Mouse (Mus musculus): ENCODE results near the gene Kcna10.

DNA sequence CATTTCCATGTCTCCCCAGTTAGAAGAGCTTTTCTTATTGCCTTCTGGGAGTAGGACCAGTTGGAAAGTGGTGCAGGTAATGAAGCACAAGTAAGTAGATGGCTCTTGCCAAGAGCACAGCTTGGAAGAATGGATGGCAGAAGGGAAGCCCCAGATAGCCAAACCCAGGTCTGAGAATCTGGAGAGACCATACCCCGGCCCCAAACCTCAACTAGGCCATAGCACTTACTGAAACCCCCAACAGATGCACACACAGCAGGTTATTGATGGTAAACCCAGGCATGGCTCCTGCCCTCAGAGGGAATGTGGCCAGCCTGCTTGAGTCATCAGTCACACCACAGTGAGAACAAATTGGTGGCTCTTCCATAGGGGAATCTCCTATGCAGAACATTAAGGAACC is 10.3 kb upstream of the Kcna10 start:
- TF ChIP-seq POLR2A (IDR thresholded peaks at IDR 0.05; ENCODE audit: extremely low read depth, insufficient read depth, low read length), result no peak
- TF ChIP-seq CTCF (IDR thresholded peaks at IDR 0.05; ENCODE audit: extremely low read depth, insufficient read depth, low read length), result no peak
